Mouse (Mus musculus) erythroblast, embryonic 14.5 days (primary cell): Measurements from ENCODE around the gene Nkain2.

Source experiments
- GATA1 ChIP-seq: IDR thresholded peaks from 2 replicates; pipeline ENCODE4 v1.6.1; 2012; ENCODE audit warnings: low read length, inconsistent platforms, mixed read lengths
- TAL1 ChIP-seq: IDR thresholded peaks from 3 replicates; pipeline ENCODE4 v1.6.1; 2012; ENCODE audit warnings: low read length, inconsistent platforms, mixed read lengths

DNA sequence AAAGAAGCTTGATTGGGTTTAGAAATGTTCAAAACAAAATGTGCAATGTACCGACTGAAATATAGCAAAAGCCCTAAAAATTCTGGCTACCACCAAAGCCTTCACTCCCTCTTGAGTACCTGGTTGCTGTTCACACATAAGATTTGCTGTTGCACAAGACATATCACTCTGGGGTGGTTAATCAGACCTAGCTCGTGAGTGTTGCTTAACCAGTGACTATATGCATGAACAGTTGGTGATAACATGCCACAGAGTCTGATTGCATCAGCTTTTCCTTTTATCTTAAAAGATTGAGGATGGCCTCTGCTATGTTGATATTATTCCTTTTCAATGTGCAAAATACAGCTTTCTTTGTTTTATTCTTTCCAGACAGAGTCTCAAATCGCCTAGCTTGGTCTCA lies 1243.0 kb downstream of the Nkain2 start:
- no peak for TF ChIP-seq GATA1
- TF ChIP-seq TAL1, result no peak
